Mouse (Mus musculus) T-cell, adult 2 months (primary cell): ENCODE data around the gene Pfdn6.
"Not testable (repeated sequence)": the region's sequence is repeated elsewhere in the genome, so short reads cannot be mapped to it uniquely, and the experiment has no call there.

Source experiments
- DNase-seq: peaks from one replicate; pipeline ENCODE4 v3.0.0; 2022; ENCODE audit warnings: low spot score

The Pfdn6 gene

DNA sequence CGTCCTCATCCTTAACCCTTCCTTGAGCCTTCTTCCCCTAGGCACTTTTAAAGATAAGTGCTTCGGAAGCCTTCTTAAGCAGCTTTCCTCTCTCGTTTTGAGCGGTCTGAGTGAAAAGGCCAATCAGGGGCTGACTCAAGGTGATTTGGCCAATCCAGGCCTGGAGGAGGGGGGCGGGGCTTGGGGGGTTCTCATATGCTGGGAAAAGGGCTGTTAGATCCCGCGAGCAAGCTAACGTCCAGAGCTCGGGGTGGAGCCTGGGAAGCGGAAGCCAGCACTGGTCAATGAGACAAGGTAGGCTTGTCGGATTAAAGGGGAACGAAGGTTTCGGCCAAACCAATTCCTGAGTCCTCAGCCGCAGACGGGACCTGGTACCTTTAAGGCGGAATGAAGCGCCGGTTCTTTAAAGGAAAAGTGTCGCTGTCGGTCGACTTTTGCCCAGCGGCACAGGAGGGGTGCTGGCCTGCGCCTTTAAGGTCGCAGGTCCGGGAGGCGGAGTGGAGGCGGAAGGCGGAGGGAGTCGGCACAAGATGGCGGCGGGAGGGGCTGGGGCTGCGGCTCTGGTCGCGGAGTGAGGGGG lies 24.4 kb downstream of the Pfdn6 start, which contains the start of the genes Tapbp and Zbtb22:
TSS of gene Tapbp (plus strand) at position 229 of the 580 bp plus-strand sequence.
TSS of gene Zbtb22 (plus strand) at position 234 of the 580 bp plus-strand sequence.
- DNase-seq, result peak; percentile 92

DNA sequence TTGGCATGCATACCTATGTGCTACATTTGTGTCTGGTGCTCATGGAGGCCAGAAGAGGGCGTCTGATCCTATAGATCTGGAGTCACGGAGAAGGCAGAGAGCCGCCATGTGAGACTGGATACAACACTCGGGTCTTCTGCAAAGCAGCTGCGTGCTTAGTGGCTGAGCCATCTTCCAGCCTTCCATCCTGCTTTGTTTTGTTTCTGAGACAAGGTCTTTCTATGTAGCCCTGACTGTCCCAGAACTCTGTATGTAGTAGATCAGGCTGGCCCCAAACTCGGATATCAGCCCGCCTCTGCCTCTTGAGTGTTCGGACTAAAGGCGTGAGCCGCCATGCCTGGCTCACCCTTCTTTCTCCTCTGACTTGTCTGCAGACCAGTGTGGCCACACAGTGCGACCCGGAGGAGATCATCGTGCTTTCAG lies 25.2 kb downstream of the Pfdn6 start:
- no peak for DNase-seq

GRCm38 (mm10) chr17:33913905-33914304 lies 26.2 kb downstream of the Pfdn6 start:
- DNase-seq, result no peak

DNA sequence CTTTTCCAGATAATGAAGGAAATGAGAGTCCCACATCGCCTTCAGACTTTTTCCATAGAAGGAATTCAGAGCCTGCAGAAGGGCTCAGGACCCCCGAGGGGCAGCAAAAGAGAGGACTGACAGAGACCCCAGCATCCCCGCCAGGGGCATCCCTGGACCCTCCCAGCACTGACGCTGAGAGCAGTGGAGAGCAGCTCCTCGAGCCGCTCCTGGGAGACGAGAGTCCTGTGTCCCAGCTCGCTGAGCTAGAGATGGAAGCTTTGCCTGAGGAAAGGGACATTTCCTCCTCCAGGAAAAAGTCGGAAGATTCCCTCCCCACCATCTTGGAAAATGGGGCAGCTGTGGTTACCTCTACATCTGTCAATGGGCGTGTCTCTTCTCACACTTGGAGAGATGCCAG lies 26.9 kb downstream of the Pfdn6 start:
- DNase-seq, result no peak

DNA sequence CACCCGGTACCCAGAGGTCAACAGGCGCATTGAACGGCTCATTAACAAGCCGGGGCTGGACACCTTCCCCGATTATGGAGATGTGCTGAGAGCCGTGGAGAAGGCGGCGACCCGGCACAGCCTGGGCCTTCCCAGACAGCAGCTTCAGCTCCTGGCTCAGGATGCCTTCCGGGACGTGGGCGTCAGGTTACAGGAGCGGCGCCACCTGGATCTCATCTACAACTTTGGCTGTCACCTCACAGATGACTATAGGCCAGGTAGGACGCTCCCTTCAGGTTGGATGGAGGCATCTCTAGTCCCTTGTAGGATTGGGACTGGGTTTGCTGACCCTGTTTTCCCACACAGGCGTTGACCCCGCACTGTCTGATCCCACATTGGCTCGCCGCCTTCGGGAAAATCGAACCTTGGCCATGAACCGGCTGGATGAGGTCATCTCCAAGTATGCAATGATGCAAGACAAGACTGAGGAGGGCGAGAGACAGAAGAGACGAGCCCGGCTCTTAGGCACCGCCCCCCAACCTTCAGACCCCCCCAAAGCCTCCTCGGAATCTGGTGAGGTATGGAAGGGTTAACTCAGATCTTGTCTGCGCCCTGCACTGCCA lies 28.2 kb downstream of the Pfdn6 start:
- no peak for DNase-seq

- DNase-seq, result no peak
Measured at GRCm38 (mm10) chr17:33911052-33911812, 28.9 kb downstream of the Pfdn6 start.

DNA sequence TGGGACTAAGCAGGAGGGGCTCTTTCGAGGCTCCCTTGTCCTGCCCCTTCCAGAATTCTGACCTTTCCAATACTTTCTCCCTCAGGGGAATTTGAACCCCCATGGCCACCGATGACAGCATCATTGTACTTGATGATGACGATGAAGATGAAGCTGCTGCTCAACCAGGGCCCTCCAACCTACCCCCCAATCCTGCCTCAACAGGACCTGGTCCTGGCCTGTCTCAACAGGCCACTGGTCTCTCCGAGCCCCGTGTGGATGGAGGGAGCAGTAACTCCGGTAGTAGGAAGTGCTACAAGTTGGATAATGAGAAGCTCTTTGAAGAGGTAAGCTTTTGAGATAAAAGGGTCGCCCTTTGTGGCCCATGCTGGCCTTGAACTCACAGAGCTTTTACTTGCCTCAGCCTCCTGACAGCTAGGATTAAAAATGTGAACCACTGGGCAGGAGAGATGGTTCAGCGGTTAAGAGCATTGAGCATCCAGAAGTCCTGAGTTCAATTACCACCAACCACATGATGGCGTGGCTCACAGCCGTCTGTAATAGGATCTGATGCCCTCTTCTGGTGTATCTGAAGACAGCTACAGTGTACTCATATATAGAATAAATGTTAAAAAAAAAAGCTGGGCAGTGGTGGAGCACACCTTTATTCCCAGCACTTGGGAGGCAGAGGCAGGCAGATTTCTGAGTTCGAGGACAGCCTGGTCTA lies 29.6 kb downstream of the Pfdn6 start:
- DNase-seq, result peak; percentile 47

DNA sequence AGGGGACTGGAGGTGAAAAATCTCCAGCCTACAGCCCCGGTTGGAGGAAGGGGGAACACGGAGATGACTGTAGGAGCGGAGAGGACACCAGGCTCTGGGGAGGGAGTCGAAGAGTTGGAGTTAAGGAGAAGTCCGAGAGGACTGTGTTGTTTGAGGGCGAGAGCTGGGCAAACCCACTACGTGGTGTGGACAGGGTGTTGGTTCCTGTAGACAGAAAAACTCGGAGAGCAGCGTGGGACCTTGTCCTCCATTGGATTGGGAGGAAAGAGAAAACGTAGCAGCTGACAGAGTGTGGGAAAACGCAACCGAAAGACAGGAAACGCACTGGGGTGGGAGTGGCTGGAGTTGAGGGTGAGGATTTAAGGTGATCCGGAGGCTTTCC lies 30.3 kb downstream of the Pfdn6 start:
- DNase-seq, result peak; percentile 46

- peak; percentile 98 for DNase-seq
Measured at GRCm38 (mm10) chr17:33909077-33909868, 30.9 kb downstream of the Pfdn6 start, which contains the start of gene Daxx. Gene Daxx, plus strand, starts transcription at chr17:33909414.

DNA sequence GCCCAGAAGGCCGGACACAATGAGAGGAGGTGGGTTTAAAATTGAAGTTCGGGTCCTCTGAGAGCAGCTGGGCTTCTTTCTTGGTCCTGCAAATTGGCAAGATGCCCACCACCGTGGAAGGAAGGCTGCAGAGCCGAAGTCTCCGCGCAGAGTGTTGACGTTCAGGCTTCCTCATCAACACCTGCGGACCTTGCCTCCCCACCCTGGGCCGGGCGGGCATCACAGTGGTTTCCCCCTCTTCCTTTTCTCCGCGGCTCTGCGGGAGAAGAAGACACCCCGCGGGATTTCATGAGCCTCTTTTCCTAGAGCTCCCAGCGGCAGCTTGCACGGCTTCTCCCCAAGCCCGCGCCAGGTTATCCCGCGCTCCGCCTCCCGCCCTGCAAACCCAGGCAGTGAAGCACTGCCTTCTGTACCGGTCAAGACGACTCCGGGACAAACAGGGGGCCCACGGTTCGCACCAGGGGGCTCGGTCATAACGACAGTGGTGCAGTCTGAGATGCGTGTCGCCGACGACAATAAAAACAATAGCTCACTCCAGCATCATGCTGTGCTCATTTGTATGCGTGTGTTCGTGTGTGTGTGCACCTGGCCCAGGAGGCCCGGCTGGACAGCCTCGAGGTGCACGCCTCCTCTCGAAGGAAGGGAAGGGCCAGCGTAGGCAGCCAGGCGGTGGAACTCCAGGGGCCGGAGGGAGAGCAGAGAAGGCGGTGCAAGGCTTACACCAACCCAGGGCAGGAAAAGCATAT lies 31.6 kb downstream of the Pfdn6 start:
- no peak for DNase-seq

DNA sequence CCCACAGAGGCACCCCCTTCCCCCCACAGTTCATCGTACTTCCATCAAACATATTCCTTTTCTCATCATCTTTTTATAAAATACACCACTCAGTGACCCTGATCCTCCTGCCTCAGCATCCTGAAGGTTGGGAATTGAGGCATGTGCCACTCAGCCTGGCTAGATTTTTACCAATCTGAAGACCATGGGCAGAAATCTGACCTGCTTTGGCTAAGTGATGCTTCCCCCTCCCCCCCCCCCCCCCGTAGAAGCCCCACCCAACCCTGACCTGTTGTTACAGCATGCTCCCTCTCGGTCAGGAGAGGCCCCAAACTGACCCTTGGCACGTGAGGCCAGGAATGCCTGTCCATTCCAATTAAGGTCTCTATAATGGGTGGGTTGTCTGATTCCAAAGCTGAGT lies 35.3 kb downstream of the Pfdn6 start, which contains the start of gene Platr17:
TSS of gene Platr17 (plus strand) at position 301 of the 400 bp plus-strand sequence.
- not testable (repeated sequence) for DNase-seq

- not testable (repeated sequence) for DNase-seq
Measured at GRCm38 (mm10) chr17:33903911-33904651, 36.1 kb downstream of the Pfdn6 start.

- no peak for DNase-seq
Measured at GRCm38 (mm10) chr17:33902491-33902890, 37.7 kb downstream of the Pfdn6 start.

DNA sequence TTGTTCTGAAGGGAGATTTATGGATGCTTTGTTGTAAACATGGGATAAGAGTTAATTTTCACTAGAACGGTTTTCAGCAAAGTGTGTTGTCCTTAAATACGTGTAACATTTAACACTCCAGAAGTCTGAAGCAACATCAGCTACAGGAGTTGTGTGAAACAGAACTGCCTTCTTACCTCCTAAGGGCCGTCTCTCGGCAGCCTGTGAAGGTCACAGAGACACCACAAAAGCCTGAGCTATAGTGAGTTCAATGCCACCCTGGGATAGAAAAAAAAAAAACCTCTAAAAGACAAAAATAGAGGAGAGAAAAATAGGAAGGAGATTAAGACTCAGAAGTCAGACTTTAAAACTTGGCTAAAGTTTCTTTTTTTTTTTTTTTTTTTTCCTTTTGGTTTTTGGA lies 38.1 kb downstream of the Pfdn6 start:
- no peak for DNase-seq

GRCm38 (mm10) chr17:33901653-33902052 lies 38.5 kb downstream of the Pfdn6 start:
- DNase-seq, result no peak

- no peak for DNase-seq
Measured at GRCm38 (mm10) chr17:33900989-33901314, 39.2 kb downstream of the Pfdn6 start.

DNA sequence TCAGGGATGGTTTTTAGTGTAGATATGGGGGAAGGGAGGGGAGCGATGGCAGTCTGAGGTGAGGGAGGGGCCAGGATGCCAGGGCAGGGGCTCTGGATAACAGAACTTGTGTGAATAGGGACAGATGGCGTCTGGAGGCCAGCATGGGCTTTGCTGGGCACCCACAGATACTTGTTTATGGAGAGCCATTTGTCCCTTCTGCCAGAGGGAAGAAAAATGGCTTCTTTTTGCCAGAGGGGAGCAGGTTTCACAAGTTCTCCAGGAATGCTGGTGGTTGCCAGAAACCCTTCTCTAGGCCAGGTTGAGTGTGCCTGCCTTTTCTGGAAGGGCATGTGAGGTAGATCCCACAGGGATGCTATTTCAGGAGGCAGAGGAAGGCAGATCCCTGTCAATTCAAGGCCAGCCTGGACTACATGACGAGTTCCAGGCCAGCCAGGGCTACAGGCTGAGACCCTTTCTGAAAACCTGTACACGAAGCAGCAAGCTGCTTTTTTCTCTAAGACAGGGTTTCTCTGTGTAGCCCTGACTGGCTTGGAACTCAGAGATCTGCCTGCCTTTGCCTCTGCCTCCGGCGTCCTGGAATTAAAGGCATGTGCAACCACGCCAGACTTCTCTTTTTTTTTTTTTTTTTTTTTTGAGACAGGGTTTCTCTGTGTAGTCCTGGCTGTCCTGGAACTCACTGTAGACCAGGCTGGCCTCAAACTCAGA lies 39.7 kb downstream of the Pfdn6 start:
- DNase-seq, result no peak

GRCm38 (mm10) chr17:33899642-33900041 lies 40.5 kb downstream of the Pfdn6 start:
- DNase-seq, result no peak

DNA sequence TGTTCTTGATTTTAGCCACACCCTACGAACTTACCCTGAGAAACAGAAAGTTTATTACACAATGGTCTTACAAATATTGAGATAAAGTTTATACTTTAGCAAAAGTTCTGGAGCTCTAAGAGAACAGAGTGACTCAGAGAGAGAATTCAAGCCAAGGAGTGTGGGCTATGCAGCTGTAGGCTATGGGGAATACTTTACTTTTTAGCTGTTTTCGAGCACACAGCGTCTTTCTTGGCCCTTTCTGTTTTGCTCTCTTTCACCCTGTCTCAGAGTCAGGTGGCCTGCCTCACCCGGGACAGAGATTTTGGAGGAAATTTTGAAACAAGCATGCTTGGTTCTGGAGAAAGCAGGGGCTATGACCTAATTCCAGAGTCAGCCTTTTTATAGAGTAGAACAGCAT lies 42.0 kb downstream of the Pfdn6 start:
- not testable (repeated sequence) for DNase-seq
